In genomic region chr7:137696831-137697230, GRCm38 (mm10) we compare ENCODE assay signal across 12 mouse cellular contexts.
DNase-seq lines count a peak whose midpoint lies in the region; ATAC-seq and TF ChIP-seq lines count a peak whose summit lies in the region.
"Had no signal": no experiment of that assay in that cellular context is flagged by ENCODE, and none has a peak within 500 bp of the region (broad histone marks: within the 10 kb centered on the region; RNA-seq: fewer than 3 reads in every experiment).

No protein-coding gene starts in this region.

- H3K36me3 ChIP-seq in hindbrain, embryonic 15.5 days, result no peaks in the 10 kb centered on the region
- H3K36me3 ChIP-seq in hindbrain, embryonic 12.5 days, result no peaks in the 10 kb centered on the region
- no peaks in the 10 kb centered on the region for H3K36me3 ChIP-seq in liver, adult 2 months (ENCODE audit: control insufficient read depth, insufficient read depth, low read length)
- H3K36me3 ChIP-seq: G1E; liver, embryonic 13.5 days; neural tube, embryonic 15.5 days had no signal

- H3K4me2 ChIP-seq in hindbrain, embryonic 15.5 days, result no peak overlapping the region
- H3K4me2 ChIP-seq in hindbrain, embryonic 12.5 days (replicated peaks), result no peak overlapping the region
- H3K4me2 ChIP-seq: liver, embryonic 13.5 days; neural tube, embryonic 15.5 days had no signal

- peak; percentile 74 for DNase-seq in liver, adult 2 months (ENCODE audit: extremely low read depth, low read depth, low spot score)
- DNase-seq in liver, result no peak
- DNase-seq in lung, adult 18-20 months, result peak; percentile 20 to 24
- DNase-seq in skeletal muscle tissue, adult 2 months (ENCODE audit: low read depth, low spot score), result peak; percentile 11
- no peak for DNase-seq in ovary, postnatal 14 days (ENCODE audit: low spot score)
- DNase-seq: cerebellum, adult 9-10 months; liver, embryonic 13.5 days had no signal

- TF ChIP-seq CTCF in liver, adult 2 months (IDR thresholded peaks at IDR 0.05; ENCODE audit: low read depth, low read length), result peak; percentile 58

- no peaks in the 10 kb centered on the region for H3K27me3 ChIP-seq in hindbrain, embryonic 15.5 days
- H3K27me3 ChIP-seq in hindbrain, embryonic 12.5 days, result no peaks in the 10 kb centered on the region
- H3K27me3 ChIP-seq in liver, adult 2 months (ENCODE audit: control insufficient read depth, insufficient read depth, low read length), result no peaks in the 10 kb centered on the region
- H3K27me3 ChIP-seq: liver, embryonic 13.5 days; neural tube, embryonic 15.5 days had no signal

- no peak overlapping the region for H3K27ac ChIP-seq in hindbrain, embryonic 15.5 days (replicated peaks)
- no peak overlapping the region for H3K27ac ChIP-seq in hindbrain, embryonic 12.5 days
- no peak overlapping the region for H3K27ac ChIP-seq in liver, adult 2 months (replicated peaks; ENCODE audit: insufficient read depth, low read depth, low read length)
- H3K27ac ChIP-seq: liver, embryonic 13.5 days; neural tube, embryonic 15.5 days had no signal

- no peaks in the 10 kb centered on the region for H3K79me2 ChIP-seq in liver, adult 2 months (ENCODE audit: control insufficient read depth, insufficient read depth, low read length)

- H3K9me3 ChIP-seq in hindbrain, embryonic 15.5 days, result no peaks in the 10 kb centered on the region
- H3K9me3 ChIP-seq in hindbrain, embryonic 12.5 days (replicated peaks), result no peaks in the 10 kb centered on the region
- H3K9me3 ChIP-seq: liver, embryonic 13.5 days; neural tube, embryonic 15.5 days had no signal

- H3K9ac ChIP-seq in hindbrain, embryonic 15.5 days, result no peak overlapping the region
- H3K9ac ChIP-seq in hindbrain, embryonic 12.5 days, result no peak overlapping the region
- no peak overlapping the region for H3K9ac ChIP-seq in liver, adult 2 months (ENCODE audit: low read depth, low read length)
- H3K9ac ChIP-seq: liver, embryonic 13.5 days; neural tube, embryonic 15.5 days had no signal

- peak; percentile 48 for ATAC-seq in hindbrain, embryonic 15.5 days (ENCODE audit: low FRiP score, low read depth)
- no peak for ATAC-seq in hindbrain, embryonic 12.5 days (ENCODE audit: low FRiP score)
- no peak for ATAC-seq in erythroblast, adult 5-6 weeks (replicated peaks; ENCODE audit: low FRiP score, poor library complexity, severe bottlenecking)

- no peaks in the 10 kb centered on the region for H3K4me1 ChIP-seq in hindbrain, embryonic 15.5 days (replicated peaks)
- no peaks in the 10 kb centered on the region for H3K4me1 ChIP-seq in hindbrain, embryonic 12.5 days
- no peaks in the 10 kb centered on the region for H3K4me1 ChIP-seq in liver, adult 2 months (ENCODE audit: control insufficient read depth, insufficient read depth, low read length)
- H3K4me1 ChIP-seq: liver, embryonic 13.5 days; neural tube, embryonic 15.5 days had no signal

- no peak overlapping the region for H3K4me3 ChIP-seq in hindbrain, embryonic 15.5 days
- H3K4me3 ChIP-seq in hindbrain, embryonic 12.5 days, result no peak overlapping the region
- H3K4me3 ChIP-seq in liver, adult 2 months (ENCODE audit: insufficient read depth, low read depth, low read length), result no peak overlapping the region
- H3K4me3 ChIP-seq: liver, embryonic 13.5 days; neural tube, embryonic 15.5 days had no signal

- 62% methylated on average over 5 of the region's 5 CpGs for WGBS in hindbrain, embryonic 15.5 days
- 65% methylated on average over 5 of the region's 5 CpGs for WGBS in hindbrain, embryonic 12.5 days
- WGBS in liver, adult 2 months, result 64% methylated on average over 5 of the region's 5 CpGs

- no peak for TF ChIP-seq POLR2A in liver, adult 2 months (IDR thresholded peaks at IDR 0.05; ENCODE audit: extremely low read depth, insufficient read depth, low read length)

Comparison
In these comparisons a context has a peak if more than half of its experiments do, and no peak if none do; other contexts are left out.
1. DNase-seq: peak in liver, adult 2 months (single experiment), lung, adult 18-20 months (2 of 2) and skeletal muscle tissue, adult 2 months (single experiment); none in liver (single experiment) and ovary, postnatal 14 days (single experiment).